Mouse (Mus musculus) kidney, adult 18-20 months (tissue): Measurements from ENCODE around the gene Pcbp3.
"Not testable (repeated sequence)": the region's sequence is repeated elsewhere in the genome, so short reads cannot be mapped to it uniquely, and the experiment has no call there.

Source experiments
- DNase-seq: peaks from one replicate; pipeline ENCODE4 v3.0.0; 2021

Gene Pcbp3

DNA sequence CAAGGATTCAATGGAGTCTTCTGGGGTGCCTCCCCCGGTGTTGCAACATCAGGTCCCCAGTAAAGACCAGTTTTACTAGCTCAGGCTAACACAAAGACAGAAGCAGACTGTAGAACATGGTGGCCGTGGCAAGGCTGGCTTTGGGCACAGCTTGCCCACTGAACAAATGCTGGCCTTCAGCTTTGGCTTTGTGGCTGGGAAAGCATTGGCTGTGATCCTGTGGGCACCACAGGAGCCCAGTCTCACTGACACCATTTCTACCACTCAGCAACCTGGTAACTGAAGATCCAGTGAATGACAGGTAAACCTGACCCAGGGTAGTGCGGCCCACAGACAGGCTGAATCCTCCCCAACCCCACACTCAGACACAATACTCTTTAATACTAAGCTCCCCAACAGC, 167.6 kb downstream of the Pcbp3 start:
- DNase-seq: no peak

- peak; percentile 42 for DNase-seq
Observed at GRCm38 (mm10) chr10:76791475-76791874, 170.2 kb downstream of the Pcbp3 start.

DNA sequence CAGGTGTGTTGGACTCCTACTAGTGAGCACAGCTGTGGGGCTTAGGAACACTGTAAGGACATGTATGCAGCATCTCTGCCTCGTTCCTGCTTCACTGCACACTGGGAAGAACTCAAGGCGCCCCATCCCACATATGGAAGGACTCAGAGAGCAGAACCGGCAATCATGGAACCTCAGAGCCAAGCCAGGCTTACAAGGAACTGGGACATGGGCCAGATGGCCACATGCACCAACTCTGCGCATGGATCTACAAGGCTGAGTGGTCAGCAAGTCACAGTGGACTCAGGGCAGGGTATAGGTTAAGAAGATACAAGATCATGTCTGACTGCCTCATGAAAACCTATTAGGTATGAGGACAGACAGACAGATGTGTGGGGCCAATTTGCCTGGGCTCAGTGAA, 171.8 kb downstream of the Pcbp3 start:
- DNase-seq: no peak

DNA sequence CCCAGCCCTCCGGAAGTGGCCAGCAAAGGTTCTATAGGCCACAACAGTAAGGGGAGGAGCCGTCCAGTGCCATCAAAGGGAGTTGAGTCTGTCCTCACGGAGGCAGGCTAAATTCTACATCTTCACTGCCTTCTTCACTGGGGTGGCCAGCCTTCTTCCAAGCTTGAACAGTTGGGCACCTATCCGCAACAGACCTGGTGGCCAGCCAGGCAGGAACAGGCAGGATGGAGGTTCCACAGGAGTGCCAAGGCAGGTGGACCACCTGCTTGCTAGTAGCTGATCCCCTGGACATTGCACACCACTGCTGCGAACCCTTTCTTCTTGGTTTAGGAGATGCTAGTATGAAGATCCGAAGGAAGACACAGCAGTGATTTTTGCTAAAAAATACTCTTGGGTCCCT, 176.4 kb downstream of the Pcbp3 start:
- no peak for DNase-seq

- no peak for DNase-seq
Observed at GRCm38 (mm10) chr10:76779225-76779624, 182.5 kb downstream of the Pcbp3 start.

- no peak for DNase-seq
Observed at GRCm38 (mm10) chr10:76771624-76772023, 190.1 kb downstream of the Pcbp3 start.

DNA sequence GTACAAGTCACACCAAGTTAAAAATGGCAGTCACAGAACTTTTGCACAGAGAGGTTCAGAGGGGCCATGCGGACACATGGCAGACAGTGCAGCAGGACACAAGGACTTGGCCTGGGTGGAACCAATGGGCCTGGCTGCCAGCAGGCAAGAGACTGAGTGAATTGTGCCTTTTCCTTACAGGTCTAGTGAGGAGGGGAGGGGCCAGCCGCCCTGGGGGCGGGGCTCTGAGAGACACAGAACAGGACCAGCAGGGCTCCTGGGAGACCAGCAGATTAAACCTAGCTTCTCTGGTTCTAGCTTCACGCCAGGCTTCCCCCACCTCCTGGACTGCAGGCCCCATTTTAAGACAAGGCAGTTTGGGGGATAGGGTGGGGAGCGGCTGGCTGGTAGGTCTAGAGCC, 190.6 kb downstream of the Pcbp3 start:
- no peak for DNase-seq

GRCm38 (mm10) chr10:76769581-76769980, 192.1 kb downstream of the Pcbp3 start:
- no peak for DNase-seq

- DNase-seq: no peak
Observed at GRCm38 (mm10) chr10:76766196-76766595, 195.5 kb downstream of the Pcbp3 start.

- no peak for DNase-seq
Observed at GRCm38 (mm10) chr10:76764927-76765326, 196.8 kb downstream of the Pcbp3 start.

DNA sequence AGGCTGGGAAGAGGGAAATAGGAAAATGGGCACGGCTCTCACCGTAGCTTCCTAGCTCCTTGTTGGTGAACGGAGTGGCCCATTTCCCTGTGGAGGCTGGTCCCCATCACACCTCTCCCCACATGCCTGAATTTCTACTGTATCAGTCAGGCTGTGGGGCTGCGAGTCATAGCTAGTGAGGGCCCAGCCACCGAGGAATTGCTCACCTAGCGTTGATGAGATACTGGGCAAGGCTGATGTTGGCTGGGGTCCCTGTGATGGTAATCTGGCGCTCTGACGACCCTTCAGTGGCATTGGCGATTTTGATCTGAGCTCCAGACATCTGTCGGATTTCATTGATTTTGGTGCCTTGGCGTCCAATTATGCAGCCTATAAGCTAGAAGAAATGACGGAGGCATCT, 198.7 kb downstream of the Pcbp3 start:
- no peak for DNase-seq

DNA sequence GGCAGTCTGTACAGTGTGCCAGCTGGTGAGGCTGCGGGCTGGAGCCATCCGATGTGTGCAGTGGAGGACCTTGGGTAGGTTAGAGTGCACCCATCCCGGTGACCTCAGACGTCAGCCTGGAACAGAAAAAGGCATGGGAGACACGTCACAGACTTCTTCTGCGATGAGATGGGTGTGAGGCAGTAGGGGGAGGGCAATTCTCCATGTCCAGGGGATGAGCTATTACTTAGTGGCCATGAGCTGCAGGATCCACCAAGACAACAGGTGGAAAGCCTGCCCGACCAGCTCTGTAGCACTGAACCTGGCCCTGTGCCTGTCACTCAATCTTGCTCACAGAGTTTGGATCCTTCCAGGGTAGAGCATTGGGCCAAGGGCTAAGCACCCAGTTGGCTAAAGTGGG, 199.3 kb downstream of the Pcbp3 start:
- no peak for DNase-seq

- no peak for DNase-seq
Observed at GRCm38 (mm10) chr10:76759878-76760277, 201.8 kb downstream of the Pcbp3 start.

GRCm38 (mm10) chr10:76753640-76754039, 208.0 kb downstream of the Pcbp3 start:
- no peak for DNase-seq

DNA sequence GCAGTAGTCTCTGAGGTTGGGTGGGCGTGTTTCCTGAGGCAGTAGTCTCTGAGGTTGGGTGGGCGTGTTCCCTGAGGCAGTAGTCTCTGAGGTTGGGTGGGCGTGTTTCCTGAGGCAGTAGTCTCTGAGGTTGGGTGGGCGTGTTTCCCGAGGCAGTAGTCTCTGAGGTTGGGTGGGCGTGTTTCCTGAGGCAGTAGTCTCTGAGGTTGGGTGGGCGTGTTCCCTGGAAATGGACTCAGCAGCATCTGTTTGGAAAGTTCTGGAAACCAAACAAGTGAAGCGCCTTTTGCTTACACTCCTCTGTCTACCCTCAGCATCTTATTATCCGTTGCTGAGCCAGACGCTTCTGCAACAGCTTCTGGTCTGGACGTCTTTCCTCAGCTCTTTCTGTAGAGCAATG, 217.4 kb downstream of the Pcbp3 start:
- DNase-seq: not testable (repeated sequence)

DNA sequence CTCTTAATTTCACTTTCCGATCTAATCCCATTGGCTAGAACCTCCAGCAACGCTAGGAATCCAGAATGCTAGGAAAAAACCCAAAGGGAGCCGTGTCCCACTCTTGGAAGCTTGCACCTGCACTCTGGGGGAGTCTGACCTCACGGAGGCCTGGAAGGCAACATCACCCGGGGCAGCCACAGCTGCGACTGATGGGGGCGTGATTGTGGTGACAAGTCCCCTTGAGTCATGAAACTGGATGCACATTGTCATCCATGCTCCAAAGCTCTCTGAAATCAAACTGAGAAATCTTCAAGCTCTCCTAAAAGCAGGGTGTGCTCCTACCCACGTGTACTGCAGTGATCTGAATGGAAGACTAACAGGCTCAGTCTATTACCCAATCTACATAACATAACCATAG, 224.9 kb downstream of the Pcbp3 start:
- DNase-seq: no peak

DNA sequence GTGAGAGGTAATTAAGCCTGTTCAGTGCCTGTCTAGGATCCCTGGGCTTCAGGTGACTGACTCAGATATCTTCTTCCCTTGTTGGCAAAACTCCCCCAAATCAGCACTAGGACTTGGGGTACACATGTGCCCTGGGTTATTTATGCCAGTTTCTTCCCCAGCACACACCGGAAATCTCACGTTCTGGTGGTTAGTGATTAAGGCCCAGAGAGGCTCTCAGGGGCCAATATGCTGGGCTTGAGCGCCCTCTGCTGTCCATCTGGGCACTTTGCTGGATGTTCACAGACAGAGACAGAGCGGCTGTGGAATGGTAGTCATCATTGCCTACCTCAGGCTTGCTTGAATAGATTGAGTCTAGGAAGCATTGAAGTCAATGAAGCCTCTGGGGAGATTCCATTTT, 226.7 kb downstream of the Pcbp3 start:
- peak; percentile 81 for DNase-seq

- DNase-seq: no peak
Observed at GRCm38 (mm10) chr10:76733677-76734068, 228.0 kb downstream of the Pcbp3 start.

DNA sequence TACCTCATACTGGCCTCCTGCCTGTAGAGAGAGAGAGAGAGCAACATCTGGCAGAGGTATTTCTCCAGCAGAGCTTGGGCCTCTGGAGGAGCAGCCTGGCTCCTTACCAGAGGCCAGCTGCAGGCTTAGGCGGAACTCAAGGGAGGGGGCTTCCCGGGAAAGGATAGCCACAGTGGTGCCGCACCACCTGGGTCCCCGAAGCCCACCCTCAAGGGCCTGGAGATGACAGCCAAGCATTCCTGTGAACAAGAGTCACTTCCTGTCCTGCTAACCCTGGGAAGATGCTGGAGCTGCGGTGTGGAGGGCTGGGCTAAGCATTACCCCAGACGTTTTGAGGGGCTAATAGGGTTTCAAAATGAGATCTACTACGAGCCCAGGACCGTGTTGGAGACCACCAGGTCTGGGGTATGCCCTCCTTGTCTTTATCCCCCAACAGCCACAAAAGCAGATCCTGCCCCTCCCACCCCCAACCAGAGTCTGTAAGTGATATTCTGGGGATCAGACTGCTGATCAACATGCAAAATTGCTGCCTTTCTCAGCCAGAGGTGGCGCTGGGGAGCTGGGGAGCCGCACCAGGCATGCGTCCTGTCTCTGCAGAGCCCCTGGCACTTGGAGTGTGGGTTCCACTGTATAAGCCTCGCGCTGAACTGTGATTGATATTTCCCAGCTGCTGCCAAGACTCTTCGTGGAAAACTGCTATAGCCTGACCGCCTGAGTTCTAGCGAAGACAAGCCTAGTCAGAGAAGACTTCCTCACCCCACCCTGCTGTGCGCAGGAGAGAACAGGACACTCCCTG, 228.6 kb downstream of the Pcbp3 start:
- peak; percentile 56 for DNase-seq

GRCm38 (mm10) chr10:76732391-76732790, 229.3 kb downstream of the Pcbp3 start:
- DNase-seq: no peak

DNA sequence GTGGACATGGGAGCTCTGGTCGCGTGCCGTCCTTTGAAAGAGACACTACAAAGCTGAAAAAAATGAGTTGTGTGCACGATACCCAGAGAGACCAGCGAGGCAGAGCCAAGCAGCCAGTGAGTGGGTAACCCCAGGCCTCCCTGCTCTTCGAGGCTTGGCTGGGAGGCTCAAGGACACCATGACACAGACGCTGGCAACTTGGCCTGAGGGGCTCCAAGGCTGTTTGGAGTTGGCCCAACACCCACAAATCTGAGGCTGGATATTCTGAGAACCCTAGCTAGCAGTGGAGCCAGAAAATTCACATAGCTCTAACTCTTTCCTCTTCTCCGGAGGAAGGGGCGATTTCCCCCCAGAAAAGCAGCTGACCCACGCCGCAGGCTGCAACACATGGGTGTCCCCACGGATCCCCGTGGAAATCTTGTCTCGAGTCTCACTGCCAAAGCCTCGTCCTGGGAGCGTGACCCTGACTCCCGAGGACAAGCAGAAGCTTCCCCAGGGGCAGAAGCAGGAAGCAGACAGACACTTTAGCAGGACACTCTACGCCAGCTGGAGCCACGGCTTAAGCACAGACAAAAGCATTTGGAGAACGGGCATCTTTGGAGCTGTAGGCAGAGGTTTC, 230.0 kb downstream of the Pcbp3 start:
- no peak for DNase-seq

GRCm38 (mm10) chr10:76729631-76730620, 231.8 kb downstream of the Pcbp3 start:
- DNase-seq: no peak

GRCm38 (mm10) chr10:76728369-76728768, 233.3 kb downstream of the Pcbp3 start:
- peak; percentile 59 for DNase-seq
